Mouse (Mus musculus) embryonic facial prominence, embryonic 12.5 days (tissue): ENCODE measurements at regions not wholly inside any gene's neighbourhood (a gene's known extent, or its start where the extent isn't known, plus 50 kb on each side); places are given as distances from the start of the nearest gene placed in this dataset.

ENCODE experiments used
- ATAC-seq: fragments of 200-750 bp; cut with Nextera tagmentation; 2 replicates; pipeline ENCODE4 v1.8.0; 2017; ENCODE audit not compliant: insufficient number of reproducible peaks, insufficient read depth, low FRiP score, low TSS enrichment
- H3K27ac ChIP-seq: fragments of 300-500 bp; sonication (generic); 2 replicates; pipeline ENCODE4 v1.5.1; 2016; ENCODE audit warnings: mild to moderate bottlenecking
- H3K27me3 ChIP-seq: fragments of 300-500 bp; sonication (generic); 2 replicates; pipeline ENCODE4 v1.6.1; 2016; ENCODE audit warnings: mild to moderate bottlenecking, moderate library complexity
- H3K36me3 ChIP-seq: fragments of 300-500 bp; sonication (generic); 2 replicates; pipeline ENCODE4 v1.6.1; 2016; ENCODE audit warnings: mild to moderate bottlenecking
- H3K4me1 ChIP-seq: fragments of 300-500 bp; sonication (generic); 2 replicates; pipeline ENCODE4 v1.6.1; 2016
- H3K4me2 ChIP-seq: fragments of 300-500 bp; sonication (generic); replicated peaks from 2 replicates; pipeline ENCODE4 v1.6.1; 2016; ENCODE audit warnings: mild to moderate bottlenecking, moderate library complexity
- H3K4me3 ChIP-seq: fragments of 300-500 bp; sonication (generic); 2 replicates; pipeline ENCODE4 v1.5.1; 2016; ENCODE audit warnings: mild to moderate bottlenecking
- H3K9ac ChIP-seq: fragments of 300-500 bp; sonication (generic); 2 replicates; pipeline ENCODE4 v1.6.1; 2016; ENCODE audit warnings: mild to moderate bottlenecking, moderate library complexity
- H3K9me3 ChIP-seq: fragments of 300-500 bp; sonication (generic); 2 replicates; pipeline ENCODE4 v1.6.1; 2016; ENCODE audit warnings: mild to moderate bottlenecking, moderate library complexity
- WGBS: fragments of 180-500 bp; shearing (Covaris S2); methylation state at CpG from one replicate; pipeline ENCODE4 v1.1.7; 2016; 5-methylcytosine and 5-hydroxymethylcytosine counted together

DNA sequence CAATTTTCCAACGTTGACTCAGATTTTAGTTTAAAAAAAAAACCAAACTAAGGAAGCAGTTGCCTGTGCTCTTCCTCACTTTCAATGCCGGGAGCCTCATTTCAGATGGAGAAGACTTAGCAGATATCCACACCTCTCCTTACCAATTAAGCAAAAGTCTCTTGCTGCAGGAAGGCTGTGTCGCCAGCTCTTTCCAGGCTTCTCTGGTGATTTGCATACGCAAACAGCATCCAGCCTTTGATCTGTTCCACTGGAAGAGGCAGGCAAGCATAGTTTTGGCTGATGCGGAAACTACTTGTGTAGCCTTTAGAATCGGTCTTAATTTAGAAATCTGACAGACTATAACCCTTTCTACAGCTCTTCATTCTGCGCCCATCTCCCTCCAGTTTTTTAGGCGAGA is 108.5 kb downstream of the Cavin4 start:
- Histone ChIP-seq H3K4me3 (no peak overlapping the region), H3K4me2 (no peak overlapping the region), H3K36me3 (no peaks in the 10 kb centered on the region), H3K9ac (no peak overlapping the region), H3K27me3 (no peaks in the 10 kb centered on the region), H3K4me1 (peaks cover 4% of the 10 kb centered on the region; the same call in 1 of the 2 replicates), H3K9me3 (no peaks in the 10 kb centered on the region), H3K27ac (no peak overlapping the region)
- no peak for ATAC-seq
- 71% methylated on average over 8 of the region's 8 CpGs for WGBS

DNA sequence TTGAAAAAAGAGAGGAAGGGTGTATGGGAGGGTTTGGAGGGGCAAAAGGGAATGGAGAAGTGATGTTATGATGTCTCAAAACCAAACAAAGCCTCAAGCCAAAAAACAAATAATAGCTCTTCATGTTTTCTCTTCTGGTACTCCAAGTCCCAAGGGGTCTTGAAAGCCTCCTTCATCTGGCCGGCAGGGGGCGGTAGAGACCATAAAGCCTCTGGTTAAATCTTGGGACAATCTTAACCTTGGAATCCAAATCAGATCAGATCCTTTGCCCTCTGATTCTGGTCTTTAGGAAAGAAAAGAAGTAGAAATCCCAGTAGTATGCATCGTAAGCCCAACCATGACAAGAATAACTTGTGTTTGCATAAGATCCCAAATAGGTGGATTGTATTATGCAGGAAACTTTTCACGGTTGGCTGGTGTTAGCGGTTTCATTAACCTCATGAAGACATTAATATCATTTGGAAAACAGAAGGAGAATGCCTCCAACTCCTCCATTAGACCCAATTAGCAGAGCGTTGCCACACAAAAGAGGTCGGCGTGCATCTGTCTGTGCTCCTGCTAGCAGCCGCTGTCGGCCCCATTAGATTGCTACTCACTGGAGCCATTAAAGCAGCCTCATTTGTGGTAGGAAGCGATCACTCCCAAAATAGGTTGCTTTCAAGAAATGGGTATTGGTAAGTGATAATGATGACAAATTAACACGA is 116.0 kb downstream of the Cavin4 start:
- no peaks in the 10 kb centered on the region for H3K27me3 ChIP-seq
- no peak overlapping the region for H3K9ac ChIP-seq
- no peaks in the 10 kb centered on the region for H3K9me3 ChIP-seq
- H3K4me2 ChIP-seq: no peak overlapping the region
- 66% methylated on average over 12 of the region's 12 CpGs for WGBS
- no peaks in the 10 kb centered on the region for H3K36me3 ChIP-seq
- H3K4me3 ChIP-seq: no peak overlapping the region
- H3K27ac ChIP-seq: no peak overlapping the region
- no peaks in the 10 kb centered on the region for H3K4me1 ChIP-seq
- no peak for ATAC-seq

DNA sequence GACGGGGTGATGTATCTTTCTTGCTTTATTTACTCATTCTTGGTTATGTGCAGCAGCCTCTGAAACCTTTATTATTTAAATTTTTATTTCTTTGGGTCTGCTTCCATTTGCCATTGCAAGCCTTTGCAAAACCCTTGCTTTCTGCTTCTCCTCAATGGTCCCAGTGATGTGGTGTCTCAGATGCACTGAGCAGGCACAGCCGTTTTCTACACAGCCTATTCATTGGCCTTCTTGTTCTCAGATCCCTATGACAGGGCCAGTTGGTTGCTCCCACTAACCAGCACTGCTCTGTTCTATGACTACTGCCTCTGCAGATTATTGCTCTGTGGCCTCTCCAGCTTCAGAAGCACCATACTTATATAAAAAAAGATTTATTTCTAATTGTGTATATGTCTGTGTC is 116.6 kb downstream of the Cavin4 start:
- WGBS: 84% methylated on average over 2 of the region's 2 CpGs
- Histone ChIP-seq H3K36me3 (no peaks in the 10 kb centered on the region), H3K9ac (no peak overlapping the region), H3K4me1 (no peaks in the 10 kb centered on the region), H3K4me3 (no peak overlapping the region), H3K4me2 (no peak overlapping the region), H3K9me3 (no peaks in the 10 kb centered on the region), H3K27me3 (no peaks in the 10 kb centered on the region), H3K27ac (no peak overlapping the region)
- no peak for ATAC-seq

DNA sequence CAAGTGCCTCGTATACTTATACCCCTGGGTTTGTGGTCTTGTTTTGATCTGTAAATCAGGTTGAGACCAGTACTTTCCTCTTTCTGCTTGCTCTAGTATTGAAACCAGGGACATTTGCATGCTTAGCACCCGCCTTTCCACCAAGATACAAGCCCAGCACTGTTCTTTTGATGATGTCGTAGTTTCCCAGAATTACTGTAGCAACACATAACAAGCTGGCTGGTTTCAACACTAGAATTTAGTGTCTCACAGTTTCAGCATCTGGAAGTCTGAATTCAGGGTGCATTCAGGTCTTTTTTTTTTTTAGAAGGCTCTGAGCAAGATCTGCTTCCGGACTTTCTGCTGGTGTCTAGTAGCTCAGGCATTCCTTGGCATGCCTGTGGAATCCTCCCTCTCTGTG is 117.8 kb downstream of the Cavin4 start:
- no peaks in the 10 kb centered on the region for H3K27me3 ChIP-seq
- ATAC-seq: no peak
- no peak overlapping the region for H3K4me2 ChIP-seq
- no peak overlapping the region for H3K9ac ChIP-seq
- no peaks in the 10 kb centered on the region for H3K9me3 ChIP-seq
- no peaks in the 10 kb centered on the region for H3K36me3 ChIP-seq
- no peaks in the 10 kb centered on the region for H3K4me1 ChIP-seq
- WGBS: 61% methylated on average over 4 of the region's 4 CpGs
- no peak overlapping the region for H3K4me3 ChIP-seq
- H3K27ac ChIP-seq: no peak overlapping the region

DNA sequence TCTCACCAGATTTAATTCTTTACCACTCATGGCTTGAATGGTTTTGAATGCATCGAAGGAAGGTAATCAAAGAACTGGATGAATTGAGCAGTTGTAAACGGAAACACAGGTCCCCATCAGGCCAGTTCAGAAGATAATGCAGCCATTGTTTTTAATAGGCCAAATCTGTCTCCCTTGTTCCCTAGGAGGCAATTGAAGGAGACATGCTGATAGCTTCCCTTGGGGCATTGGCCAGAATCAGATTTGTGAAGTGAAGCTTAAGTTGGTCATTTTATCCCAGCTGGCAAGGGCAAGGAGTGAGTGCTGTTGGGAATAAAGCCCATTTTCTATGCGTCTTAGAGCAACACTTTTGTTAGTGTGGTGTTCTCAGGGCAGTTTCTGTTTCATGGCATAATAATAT is 119.4 kb downstream of the Cavin4 start:
- no peak for ATAC-seq
- Histone ChIP-seq H3K4me3 (no peak overlapping the region), H3K4me1 (no peaks in the 10 kb centered on the region), H3K27me3 (no peaks in the 10 kb centered on the region), H3K27ac (no peak overlapping the region), H3K4me2 (no peak overlapping the region), H3K9me3 (no peaks in the 10 kb centered on the region), H3K9ac (no peak overlapping the region), H3K36me3 (no peaks in the 10 kb centered on the region)
- WGBS: 19% methylated on average over 3 of the region's 3 CpGs

DNA sequence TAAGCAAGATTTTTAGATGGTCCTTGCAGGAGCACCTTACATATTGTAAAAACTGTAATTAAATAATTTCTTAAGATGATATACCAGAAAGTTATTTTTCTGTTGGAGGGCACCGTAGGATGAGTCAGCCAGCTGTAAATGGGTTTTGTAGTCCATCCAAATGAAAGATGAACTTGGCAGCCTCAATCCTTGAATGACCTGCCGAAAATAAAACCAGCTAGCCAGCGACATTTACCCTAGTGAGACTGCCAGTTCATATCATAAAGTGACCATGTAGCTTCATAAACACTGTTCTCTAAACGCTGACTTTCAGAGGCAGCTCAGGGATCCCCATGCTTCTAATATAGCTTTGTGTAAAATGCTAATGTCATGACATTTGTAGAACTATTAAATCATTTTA is 127.8 kb downstream of the Cavin4 start:
- no peak overlapping the region for H3K9ac ChIP-seq
- ATAC-seq: no peak
- H3K4me1 ChIP-seq: no peaks in the 10 kb centered on the region
- H3K27me3 ChIP-seq: no peaks in the 10 kb centered on the region
- H3K36me3 ChIP-seq: no peaks in the 10 kb centered on the region
- H3K9me3 ChIP-seq: no peaks in the 10 kb centered on the region
- H3K4me3 ChIP-seq: no peak overlapping the region
- H3K27ac ChIP-seq: no peak overlapping the region
- WGBS: 83% methylated on average over 4 of the region's 4 CpGs
- no peak overlapping the region for H3K4me2 ChIP-seq

DNA sequence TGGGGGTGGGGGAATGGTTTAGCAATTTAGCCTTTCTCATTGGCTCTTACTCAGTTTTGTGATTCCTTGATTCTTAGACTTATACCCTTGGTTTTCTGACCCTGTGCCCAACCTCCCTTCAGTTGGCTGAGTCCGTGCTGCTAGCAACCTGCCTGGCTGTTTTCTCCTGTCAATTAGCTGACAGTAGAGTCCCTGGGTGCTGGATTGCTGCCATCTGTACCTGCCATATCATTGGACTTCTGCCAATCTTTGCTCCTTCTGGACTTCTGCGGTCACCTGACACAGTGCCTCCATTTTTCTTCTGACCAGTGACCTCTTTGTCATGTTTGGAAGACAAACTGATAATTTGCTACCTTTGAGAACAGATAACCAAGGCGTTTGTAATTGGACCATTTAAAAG is 140.5 kb downstream of the Cavin4 start:
- H3K4me3 ChIP-seq: no peak overlapping the region

DNA sequence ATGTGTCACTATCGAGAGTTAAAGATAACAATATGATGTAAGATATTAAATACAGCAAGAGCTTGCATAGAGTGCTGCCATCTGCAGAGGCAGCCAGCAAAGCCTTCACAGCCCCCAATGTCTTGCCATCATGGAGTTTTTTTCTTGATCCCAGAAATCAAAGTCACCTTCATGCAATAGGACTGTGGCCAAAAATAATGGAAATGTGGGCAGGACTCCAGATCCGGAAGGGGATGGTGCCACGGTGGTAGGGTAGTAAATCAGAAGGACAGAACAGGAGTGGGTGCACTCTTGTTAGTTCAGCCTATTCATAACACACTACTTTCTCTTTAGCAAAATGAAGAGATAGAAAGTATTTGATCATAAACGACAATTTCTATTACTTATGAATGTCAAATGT is 145.3 kb downstream of the Cavin4 start:
- no peaks in the 10 kb centered on the region for H3K27me3 ChIP-seq
- no peak overlapping the region for H3K4me2 ChIP-seq
- no peak overlapping the region for H3K27ac ChIP-seq
- no peaks in the 10 kb centered on the region for H3K4me1 ChIP-seq
- WGBS: 87% methylated on average over 4 of the region's 4 CpGs
- H3K4me3 ChIP-seq: no peak overlapping the region
- no peaks in the 10 kb centered on the region for H3K36me3 ChIP-seq
- no peaks in the 10 kb centered on the region for H3K9me3 ChIP-seq
- ATAC-seq: no peak
- no peak overlapping the region for H3K9ac ChIP-seq

More for the DNA sequence above, 140.5 kb downstream of the Cavin4 start:
- H3K27me3 ChIP-seq: no peaks in the 10 kb centered on the region
- H3K9ac ChIP-seq: no peak overlapping the region
- no peak overlapping the region for H3K4me2 ChIP-seq
- H3K36me3 ChIP-seq: no peaks in the 10 kb centered on the region
- H3K27ac ChIP-seq: no peak overlapping the region
- H3K4me1 ChIP-seq: no peaks in the 10 kb centered on the region
- 74% methylated on average over 3 of the region's 3 CpGs for WGBS
- no peak for ATAC-seq
- no peaks in the 10 kb centered on the region for H3K9me3 ChIP-seq

DNA sequence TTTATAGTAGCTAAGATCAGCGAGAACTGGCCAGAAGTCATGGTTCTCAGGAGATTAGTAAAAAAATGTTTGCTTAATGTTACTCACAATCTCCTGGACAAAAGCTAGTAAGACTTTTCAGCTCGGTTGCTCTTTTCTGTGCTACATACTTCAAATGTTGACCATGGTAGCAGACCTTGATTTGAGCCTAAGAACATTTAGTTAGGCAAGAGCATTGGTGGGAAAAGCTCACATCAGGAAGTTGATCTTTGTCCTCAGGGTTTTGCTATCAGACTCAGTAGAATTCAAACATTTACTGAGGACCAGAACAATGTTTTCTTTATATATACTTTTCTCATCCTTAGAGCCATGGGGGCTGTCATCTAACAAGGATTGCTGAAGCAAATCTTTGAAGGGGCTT is 170.4 kb downstream of the Cavin4 start:
- Histone ChIP-seq H3K4me1 (no peaks in the 10 kb centered on the region), H3K4me2 (no peak overlapping the region), H3K9ac (no peak overlapping the region), H3K27me3 (no peaks in the 10 kb centered on the region), H3K36me3 (no peaks in the 10 kb centered on the region), H3K4me3 (no peak overlapping the region), H3K27ac (no peak overlapping the region), H3K9me3 (no peaks in the 10 kb centered on the region)
- 73% methylated on average over 2 of the region's 2 CpGs for WGBS
- ATAC-seq: no peak

DNA sequence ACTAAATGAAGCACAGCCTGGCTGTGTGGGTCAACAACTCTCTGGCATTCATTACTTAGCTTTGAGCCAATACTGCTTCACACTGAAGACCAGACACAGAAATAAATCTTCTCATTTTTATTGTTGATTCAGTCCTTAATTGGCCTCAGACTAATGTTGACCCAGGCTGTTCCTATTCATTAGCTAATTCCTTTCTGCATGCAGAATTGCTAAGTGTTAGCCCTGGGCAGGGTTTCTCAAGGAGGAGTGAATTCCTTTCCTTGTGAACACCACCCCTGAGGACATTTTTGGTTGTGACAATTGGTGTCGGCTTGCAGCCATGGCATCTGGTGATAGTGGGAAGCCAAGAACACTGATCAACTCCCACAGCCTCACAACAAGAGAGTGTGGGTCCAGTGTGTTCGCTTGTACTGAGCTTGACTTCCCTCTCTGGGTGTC is 179.5 kb downstream of the Cavin4 start:
- H3K9me3 ChIP-seq: no peaks in the 10 kb centered on the region
- H3K4me1 ChIP-seq: no peaks in the 10 kb centered on the region
- H3K27ac ChIP-seq: no peak overlapping the region
- H3K9ac ChIP-seq: no peak overlapping the region
- no peak overlapping the region for H3K4me2 ChIP-seq
- ATAC-seq: no peak
- H3K27me3 ChIP-seq: no peaks in the 10 kb centered on the region
- 46% methylated on average over 2 of the region's 2 CpGs for WGBS
- no peaks in the 10 kb centered on the region for H3K36me3 ChIP-seq
- H3K4me3 ChIP-seq: no peak overlapping the region

DNA sequence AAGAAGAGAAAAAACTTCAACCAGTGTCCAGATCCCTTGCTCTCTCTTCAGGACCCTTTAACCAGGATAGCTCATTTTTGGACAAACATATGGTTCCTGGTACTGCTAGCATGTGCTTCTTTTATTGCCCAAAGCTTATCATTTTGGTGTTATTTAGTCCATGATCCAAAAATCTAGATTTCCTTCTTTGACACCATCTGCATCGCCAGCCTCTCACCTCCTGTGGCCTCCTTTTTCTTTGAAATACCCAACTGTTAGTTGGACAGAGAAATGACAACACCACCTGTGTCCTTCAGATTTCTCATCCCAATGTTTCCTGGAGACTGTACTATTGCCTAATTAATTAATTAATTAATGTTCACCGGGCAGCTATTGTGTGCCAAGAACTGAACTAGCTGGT is 188.0 kb upstream of the Plppr1 start:
- Histone ChIP-seq H3K9ac (no peak overlapping the region), H3K36me3 (no peaks in the 10 kb centered on the region), H3K4me1 (no peaks in the 10 kb centered on the region), H3K9me3 (no peaks in the 10 kb centered on the region), H3K4me3 (no peak overlapping the region), H3K4me2 (no peak overlapping the region), H3K27ac (no peak overlapping the region), H3K27me3 (no peaks in the 10 kb centered on the region)
- ATAC-seq: no peak
- 90% methylated on average over 2 of the region's 2 CpGs for WGBS

DNA sequence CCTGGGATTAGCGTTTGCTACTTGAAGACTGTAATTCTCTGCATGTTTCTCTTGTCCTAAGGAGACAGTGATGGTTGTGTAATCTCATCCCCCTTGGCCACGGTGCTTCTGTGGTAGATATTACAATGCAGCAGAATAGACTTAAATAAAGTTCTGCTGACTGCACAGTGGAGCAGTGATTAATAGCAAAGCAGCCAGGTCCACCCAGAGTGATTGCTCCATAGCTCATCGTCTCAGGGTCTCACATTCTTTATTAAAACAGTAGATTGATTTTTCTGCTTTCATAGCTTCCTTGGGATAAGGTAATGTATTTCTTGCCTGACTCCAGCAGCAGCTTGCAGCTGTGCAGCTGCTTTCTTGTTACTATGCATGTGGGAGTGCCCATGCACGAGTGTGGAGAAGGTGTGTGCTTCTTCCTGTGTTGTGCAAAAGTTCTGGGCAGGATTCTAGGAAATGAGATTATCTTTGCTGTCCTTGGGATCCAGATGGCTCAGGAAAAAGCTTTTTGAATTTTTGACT is 169.9 kb upstream of the Plppr1 start:
- Histone ChIP-seq H3K4me1 (no peaks in the 10 kb centered on the region), H3K9ac (no peak overlapping the region), H3K4me2 (no peak overlapping the region), H3K27ac (no peak overlapping the region), H3K9me3 (no peaks in the 10 kb centered on the region), H3K27me3 (no peaks in the 10 kb centered on the region), H3K4me3 (no peak overlapping the region), H3K36me3 (no peaks in the 10 kb centered on the region)
- 68% methylated on average over 4 of the region's 4 CpGs for WGBS
- ATAC-seq: no peak
